Mouse (Mus musculus): Measurements from ENCODE around the gene Aqp2. TPM values are rescaled to one million over a fixed set of nuclear protein-coding genes. Genes with fewer than 3 reads are reported as not detected.

Aqp2 gene
- polyA plus RNA-seq, 1 experiment from 2014 or later: not detected

DNA sequence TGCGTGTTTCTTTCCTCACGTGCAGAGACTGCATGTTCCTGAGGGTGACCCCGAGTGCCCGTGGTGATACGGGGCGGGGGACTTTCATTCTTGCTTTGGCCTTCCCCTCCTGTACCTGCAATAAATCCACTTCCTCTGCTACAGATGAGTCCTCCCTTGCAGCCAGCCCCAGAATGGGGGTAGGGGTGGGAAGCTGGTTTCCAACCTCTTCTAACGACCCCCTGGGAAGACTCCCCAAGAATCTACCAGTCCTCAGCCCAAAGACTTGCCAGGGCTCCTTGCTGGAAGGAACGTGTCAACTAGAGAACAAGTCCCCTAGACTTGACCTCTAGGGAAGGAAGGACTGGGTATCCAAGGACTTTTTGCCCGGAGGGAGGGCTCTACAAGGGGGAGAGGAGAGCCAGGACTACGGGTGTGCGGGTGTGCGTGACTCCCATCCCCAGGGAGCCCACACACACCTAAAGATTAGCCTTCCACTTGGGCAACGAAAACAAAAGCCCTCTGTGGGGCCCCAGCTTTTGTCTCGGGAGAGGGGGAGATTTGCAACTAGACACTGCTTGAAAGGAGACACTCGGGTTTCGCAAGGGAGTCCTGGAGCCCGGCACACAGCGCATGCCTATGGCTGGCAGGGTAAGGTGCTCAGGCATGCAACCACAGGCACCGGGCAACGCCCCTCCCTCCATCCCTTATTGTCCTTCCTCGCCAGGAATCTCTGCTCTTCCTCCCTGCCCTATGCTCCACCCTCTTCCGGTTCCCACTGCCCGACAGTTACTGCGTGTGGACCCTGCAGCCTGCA, 5.8 kb downstream of the Aqp2 start:
- Histone ChIP-seq H3K4me2 (ENCODE audit: low read length) (peak overlapping the region; percentile 53), H3K4me1 (ENCODE audit: control insufficient read depth, insufficient read depth, low read length) (peaks cover 11% of the 10 kb centered on the region; the same call in 1 of the 2 replicates), H3K9ac (ENCODE audit: low read depth, low read length) (0 out of 2 replicates have a peak overlapping the region, but pooled peaks have one; percentile 21), H3K4me3 (ENCODE audit: low read depth, low read length) (peak overlapping the region; percentile 29; the same call in 1 of the 2 replicates), H3K9me3 (replicated peaks; ENCODE audit: control insufficient read depth, low read length, poor library complexity, severe bottlenecking) (no peaks in the 10 kb centered on the region), H3K36me3 (ENCODE audit: control insufficient read depth, insufficient read depth, low read length) (no peaks in the 10 kb centered on the region), H3K27ac (ENCODE audit: low read length) (no peak overlapping the region), H3K27me3 (ENCODE audit: control insufficient read depth, insufficient read depth, low read depth, low read length) (peaks cover 53% of the 10 kb centered on the region)
- ATAC-seq: 0 out of 2 replicates have a peak, but pooled peaks have one; percentile 21
- 2% methylated on average over 24 of the region's 24 CpGs for WGBS

DNA sequence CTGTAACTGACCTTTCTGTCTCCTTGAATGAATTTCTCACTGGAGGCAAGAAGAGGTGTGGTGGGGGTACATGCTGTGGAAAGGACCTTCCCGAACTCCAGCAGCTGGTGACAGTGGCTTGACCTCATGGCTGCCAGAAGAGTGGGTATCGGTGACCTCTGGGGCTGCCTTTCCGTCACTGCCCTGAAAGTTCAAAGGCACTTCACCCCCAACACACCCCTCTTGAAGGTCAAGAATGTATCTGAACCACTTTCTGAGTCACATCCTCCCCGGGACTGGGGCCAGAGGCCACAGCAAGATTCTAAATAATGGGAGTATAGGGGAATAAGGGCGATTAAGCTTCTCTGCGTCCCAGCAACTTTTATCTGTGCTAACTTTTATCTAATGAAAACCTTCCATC, 6.9 kb downstream of the Aqp2 start:
- no peak for ATAC-seq
- 67% methylated on average over 6 of the region's 6 CpGs for WGBS
- H3K36me3 ChIP-seq (ENCODE audit: control insufficient read depth, insufficient read depth, low read length): no peaks in the 10 kb centered on the region
- peaks cover 15% of the 10 kb centered on the region for H3K4me1 ChIP-seq (ENCODE audit: control insufficient read depth, insufficient read depth, low read length)
- no peak overlapping the region for H3K9ac ChIP-seq (ENCODE audit: low read depth, low read length)
- H3K27ac ChIP-seq (ENCODE audit: low read length): no peak overlapping the region
- H3K27me3 ChIP-seq (ENCODE audit: control insufficient read depth, insufficient read depth, low read depth, low read length): peaks cover 64% of the 10 kb centered on the region
- H3K4me3 ChIP-seq (ENCODE audit: low read depth, low read length): no peak overlapping the region
- H3K4me2 ChIP-seq (ENCODE audit: low read length): no peak overlapping the region
- H3K9me3 ChIP-seq (replicated peaks; ENCODE audit: control insufficient read depth, low read length, poor library complexity, severe bottlenecking): no peaks in the 10 kb centered on the region

DNA sequence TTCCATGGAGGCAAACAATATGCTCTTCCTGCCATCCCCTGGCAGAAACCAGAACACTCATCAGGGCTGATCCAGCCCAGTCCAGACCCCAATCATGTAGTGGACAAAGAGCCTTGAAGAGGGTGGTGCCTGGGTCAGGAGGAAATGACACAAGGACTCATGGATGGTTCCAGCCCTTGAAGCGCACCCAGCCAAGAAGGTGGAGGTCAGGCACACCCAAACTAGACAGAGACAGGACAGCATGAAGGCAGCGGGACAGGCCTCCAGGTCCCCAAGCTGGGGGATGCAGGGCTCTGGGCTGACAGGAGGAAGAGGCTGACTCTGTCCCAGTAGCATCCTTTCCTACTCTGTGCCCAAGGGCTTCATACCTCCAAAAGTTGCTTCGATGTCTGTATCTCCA, 7.7 kb downstream of the Aqp2 start:
- H3K9ac ChIP-seq (ENCODE audit: low read depth, low read length): no peak overlapping the region
- H3K36me3 ChIP-seq (ENCODE audit: control insufficient read depth, insufficient read depth, low read length): no peaks in the 10 kb centered on the region
- H3K4me3 ChIP-seq (ENCODE audit: low read depth, low read length): no peak overlapping the region
- peaks cover 17% of the 10 kb centered on the region for H3K4me1 ChIP-seq (ENCODE audit: control insufficient read depth, insufficient read depth, low read length)
- WGBS: 88% methylated on average over 3 of the region's 3 CpGs
- no peak overlapping the region for H3K4me2 ChIP-seq (ENCODE audit: low read length)
- peaks cover 70% of the 10 kb centered on the region for H3K27me3 ChIP-seq (ENCODE audit: control insufficient read depth, insufficient read depth, low read depth, low read length)
- no peak for ATAC-seq
- H3K27ac ChIP-seq (ENCODE audit: low read length): no peak overlapping the region
- H3K9me3 ChIP-seq (replicated peaks; ENCODE audit: control insufficient read depth, low read length, poor library complexity, severe bottlenecking): no peaks in the 10 kb centered on the region

DNA sequence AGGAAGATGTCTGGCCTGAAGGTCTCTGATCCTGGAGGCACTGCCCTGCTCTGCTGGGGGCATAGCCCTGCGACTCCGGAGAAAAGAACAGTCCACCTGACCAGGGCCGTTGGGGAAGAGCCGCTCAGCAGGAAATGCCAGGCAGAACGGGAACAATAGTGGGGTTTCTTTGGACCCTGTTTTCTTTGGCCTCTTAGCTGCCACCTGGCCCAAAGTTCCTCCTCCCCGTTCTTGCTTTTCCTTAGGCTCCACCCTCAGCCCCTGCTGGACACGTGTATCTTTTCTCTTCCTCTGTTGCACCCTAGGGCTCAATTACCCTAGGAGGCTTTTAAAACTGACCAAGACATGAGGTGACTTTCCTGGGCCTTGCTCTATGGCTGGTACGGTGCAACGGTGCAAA, 10.4 kb downstream of the Aqp2 start:
- H3K4me1 ChIP-seq (ENCODE audit: control insufficient read depth, insufficient read depth, low read length): peaks cover 9% of the 10 kb centered on the region
- no peak overlapping the region for H3K4me2 ChIP-seq (ENCODE audit: low read length)
- no peak overlapping the region for H3K27ac ChIP-seq (ENCODE audit: low read length)
- H3K36me3 ChIP-seq (ENCODE audit: control insufficient read depth, insufficient read depth, low read length): no peaks in the 10 kb centered on the region
- no peaks in the 10 kb centered on the region for H3K9me3 ChIP-seq (replicated peaks; ENCODE audit: control insufficient read depth, low read length, poor library complexity, severe bottlenecking)
- ATAC-seq: no peak
- H3K4me3 ChIP-seq (ENCODE audit: low read depth, low read length): no peak overlapping the region
- H3K27me3 ChIP-seq (ENCODE audit: control insufficient read depth, insufficient read depth, low read depth, low read length): peaks cover 73% of the 10 kb centered on the region
- no peak overlapping the region for H3K9ac ChIP-seq (ENCODE audit: low read depth, low read length)
- WGBS: 6% methylated on average over 9 of the region's 9 CpGs

DNA sequence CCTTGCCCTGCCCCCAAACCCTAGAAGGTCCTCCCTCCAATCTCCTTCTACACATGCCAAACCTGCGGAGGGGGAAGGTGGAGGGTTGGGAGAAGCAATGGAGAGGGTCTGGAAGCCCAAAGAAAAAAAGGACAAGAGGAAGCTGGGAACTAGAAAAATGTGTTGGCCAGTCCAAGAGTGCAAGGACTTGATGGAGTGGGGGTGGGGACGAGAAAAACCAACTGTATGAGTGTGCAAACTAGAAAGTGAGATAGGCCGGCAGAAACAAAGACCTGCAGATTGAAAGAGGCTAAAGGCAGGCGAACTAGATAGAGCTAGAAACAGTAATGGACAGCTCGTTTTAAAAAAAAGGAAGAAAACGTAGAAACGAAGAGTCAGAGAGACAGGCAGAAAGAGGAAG, 10.8 kb downstream of the Aqp2 start:
- 11% methylated on average over 7 of the region's 7 CpGs for WGBS
- H3K27me3 ChIP-seq (ENCODE audit: control insufficient read depth, insufficient read depth, low read depth, low read length): peaks cover 76% of the 10 kb centered on the region

GRCm38 (mm10) chr15:99590429-99591084, 11.7 kb downstream of the Aqp2 start, which contains the start of gene Aqp5:
TSS of gene Aqp5 (plus strand) at chr15:99590782.
- H3K4me2 ChIP-seq (ENCODE audit: low read length): peak within 1 kb of the TSS; percentile 60
- H3K27ac ChIP-seq (ENCODE audit: low read length): no peak within 1 kb of the TSS
- ATAC-seq: peak; percentile 71
- H3K9me3 ChIP-seq (replicated peaks; ENCODE audit: control insufficient read depth, low read length, poor library complexity, severe bottlenecking): no peaks in the 10 kb centered on the region
- peak within 1 kb of the TSS; percentile 44 for H3K4me3 ChIP-seq (ENCODE audit: low read depth, low read length)
- peak within 1 kb of the TSS; percentile 45; the same call in 1 of the 2 replicates for H3K9ac ChIP-seq (ENCODE audit: low read depth, low read length)
- no peaks in the 10 kb centered on the region for H3K36me3 ChIP-seq (ENCODE audit: control insufficient read depth, insufficient read depth, low read length)
- under 1% methylated on average over 53 of the region's 83 CpGs for WGBS
- H3K4me1 ChIP-seq (ENCODE audit: control insufficient read depth, insufficient read depth, low read length): peaks cover 6% of the 10 kb centered on the region; the same call in 1 of the 2 replicates
- peaks cover 74% of the 10 kb centered on the region for H3K27me3 ChIP-seq (ENCODE audit: control insufficient read depth, insufficient read depth, low read depth, low read length)

More for the DNA sequence above, 10.8 kb downstream of the Aqp2 start:
- Histone ChIP-seq H3K9ac (ENCODE audit: low read depth, low read length) (no peak overlapping the region), H3K4me1 (ENCODE audit: control insufficient read depth, insufficient read depth, low read length) (peaks cover 8% of the 10 kb centered on the region), H3K27ac (ENCODE audit: low read length) (no peak overlapping the region), H3K4me2 (ENCODE audit: low read length) (no peak overlapping the region), H3K9me3 (replicated peaks; ENCODE audit: control insufficient read depth, low read length, poor library complexity, severe bottlenecking) (no peaks in the 10 kb centered on the region), H3K4me3 (ENCODE audit: low read depth, low read length) (no peak overlapping the region), H3K36me3 (ENCODE audit: control insufficient read depth, insufficient read depth, low read length) (no peaks in the 10 kb centered on the region)
- no peak for ATAC-seq

- Histone ChIP-seq H3K27me3 (ENCODE audit: control insufficient read depth, insufficient read depth, low read depth, low read length) (peaks cover 64% of the 10 kb centered on the region), H3K9me3 (replicated peaks; ENCODE audit: control insufficient read depth, low read length, poor library complexity, severe bottlenecking) (no peaks in the 10 kb centered on the region), H3K36me3 (ENCODE audit: control insufficient read depth, insufficient read depth, low read length) (no peaks in the 10 kb centered on the region), H3K4me2 (ENCODE audit: low read length) (no peak overlapping the region), H3K27ac (ENCODE audit: low read length) (no peak overlapping the region), H3K4me1 (ENCODE audit: control insufficient read depth, insufficient read depth, low read length) (peaks cover 6% of the 10 kb centered on the region; the same call in 1 of the 2 replicates), H3K4me3 (ENCODE audit: low read depth, low read length) (no peak overlapping the region), H3K9ac (ENCODE audit: low read depth, low read length) (no peak overlapping the region)
- no peak for ATAC-seq
- WGBS: 66% methylated on average over 8 of the region's 8 CpGs
Measured at GRCm38 (mm10) chr15:99592177-99592576, 13.3 kb downstream of the Aqp2 start.

DNA sequence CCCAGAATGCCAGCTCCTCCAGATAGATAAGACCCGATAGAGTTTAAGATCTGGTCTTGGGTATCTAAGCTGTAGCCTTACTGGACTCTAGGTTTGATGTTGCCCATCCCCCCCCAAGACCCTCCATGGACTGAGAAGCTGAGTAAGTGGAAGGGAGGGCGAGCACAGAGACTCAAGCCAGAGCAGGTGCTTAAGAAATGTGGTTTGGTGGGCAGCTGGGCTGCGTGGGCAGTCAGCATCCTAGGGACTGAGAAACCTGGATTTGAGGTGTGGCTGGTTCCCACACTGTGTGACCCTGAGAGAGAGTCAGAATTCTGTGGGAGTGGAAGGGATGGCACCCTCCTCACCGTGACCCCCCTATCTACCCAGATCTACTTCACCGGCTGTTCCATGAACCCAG, 14.0 kb downstream of the Aqp2 start:
- Histone ChIP-seq H3K9me3 (replicated peaks; ENCODE audit: control insufficient read depth, low read length, poor library complexity, severe bottlenecking) (no peaks in the 10 kb centered on the region), H3K4me2 (ENCODE audit: low read length) (no peak overlapping the region), H3K36me3 (ENCODE audit: control insufficient read depth, insufficient read depth, low read length) (no peaks in the 10 kb centered on the region), H3K27ac (ENCODE audit: low read length) (no peak overlapping the region), H3K4me3 (ENCODE audit: low read depth, low read length) (no peak overlapping the region), H3K27me3 (ENCODE audit: control insufficient read depth, insufficient read depth, low read depth, low read length) (peaks cover 66% of the 10 kb centered on the region), H3K9ac (ENCODE audit: low read depth, low read length) (no peak overlapping the region), H3K4me1 (ENCODE audit: control insufficient read depth, insufficient read depth, low read length) (peaks cover 6% of the 10 kb centered on the region; the same call in 1 of the 2 replicates)
- 88% methylated on average over 5 of the region's 5 CpGs for WGBS
- no peak for ATAC-seq

GRCm38 (mm10) chr15:99594951-99595350, 16.1 kb downstream of the Aqp2 start:
- H3K9ac ChIP-seq (ENCODE audit: low read depth, low read length): no peak overlapping the region
- H3K4me1 ChIP-seq (ENCODE audit: control insufficient read depth, insufficient read depth, low read length): peaks cover 11% of the 10 kb centered on the region
- 90% methylated on average over 10 of the region's 10 CpGs for WGBS
- ATAC-seq: no peak
- no peak overlapping the region for H3K4me3 ChIP-seq (ENCODE audit: low read depth, low read length)
- H3K27ac ChIP-seq (ENCODE audit: low read length): no peak overlapping the region
- peaks cover 47% of the 10 kb centered on the region for H3K27me3 ChIP-seq (ENCODE audit: control insufficient read depth, insufficient read depth, low read depth, low read length)
- H3K4me2 ChIP-seq (ENCODE audit: low read length): no peak overlapping the region
- no peaks in the 10 kb centered on the region for H3K9me3 ChIP-seq (replicated peaks; ENCODE audit: control insufficient read depth, low read length, poor library complexity, severe bottlenecking)
- no peaks in the 10 kb centered on the region for H3K36me3 ChIP-seq (ENCODE audit: control insufficient read depth, insufficient read depth, low read length)
